Mouse (Mus musculus) cerebral cortex, adult 2 months (tissue): ENCODE measurements around the gene Ccnj.

ENCODE experiments used
- WGBS: fragments of 180-500 bp; shearing (Covaris S2); methylation state at CpG from one replicate; pipeline ENCODE4 v1.1.7; 2018; 5-methylcytosine and 5-hydroxymethylcytosine counted together

Gene Ccnj

GRCm38 (mm10) chr19:40830703-40831415 is at the start of gene Ccnj:
TSS of gene Ccnj (plus strand) at chr19:40831279.
- under 1% methylated on average over 71 of the region's 71 CpGs for WGBS

GRCm38 (mm10) chr19:40788004-40788714 is 42.9 kb upstream of the Ccnj start:
- 75% methylated on average over 15 of the region's 15 CpGs for WGBS

GRCm38 (mm10) chr19:40788715-40789084 is 42.4 kb upstream of the Ccnj start:
- WGBS: 69% methylated on average over 2 of the region's 2 CpGs

- WGBS: 56% methylated on average over 7 of the region's 7 CpGs
Measured at GRCm38 (mm10) chr19:40805176-40805737, 25.8 kb upstream of the Ccnj start.

- 78% methylated on average over 7 of the region's 7 CpGs for WGBS
Measured at GRCm38 (mm10) chr19:40809858-40810257, 21.2 kb upstream of the Ccnj start.

GRCm38 (mm10) chr19:40811840-40812239 is 19.2 kb upstream of the Ccnj start:
- 84% methylated on average over 4 of the region's 4 CpGs for WGBS

GRCm38 (mm10) chr19:40812778-40813177 is 18.3 kb upstream of the Ccnj start:
- WGBS: 83% methylated on average over 3 of the region's 3 CpGs

GRCm38 (mm10) chr19:40813385-40813784 is 17.7 kb upstream of the Ccnj start:
- WGBS: 85% methylated on average over 14 of the region's 14 CpGs

- 89% methylated on average over 7 of the region's 7 CpGs for WGBS
Measured at GRCm38 (mm10) chr19:40815645-40816183, 15.4 kb upstream of the Ccnj start.

GRCm38 (mm10) chr19:40817901-40818532 is 13.1 kb upstream of the Ccnj start:
- 90% methylated on average over 6 of the region's 6 CpGs for WGBS

GRCm38 (mm10) chr19:40818764-40819163 is 12.3 kb upstream of the Ccnj start:
- 44% methylated on average over 7 of the region's 7 CpGs for WGBS

- 82% methylated on average over 4 of the region's 4 CpGs for WGBS
Measured at GRCm38 (mm10) chr19:40821306-40821825, 9.7 kb upstream of the Ccnj start.

- WGBS: 68% methylated on average over 5 of the region's 5 CpGs
Measured at GRCm38 (mm10) chr19:40825636-40826035, 5.4 kb upstream of the Ccnj start.

GRCm38 (mm10) chr19:40826735-40827134 is 4.3 kb upstream of the Ccnj start:
- WGBS: 59% methylated on average over 7 of the region's 7 CpGs

- WGBS: 52% methylated on average over 7 of the region's 7 CpGs
Measured at GRCm38 (mm10) chr19:40830198-40830597, 881 bp upstream of the Ccnj start.

- WGBS: under 1% methylated on average over 76 of the region's 76 CpGs
Measured at GRCm38 (mm10) chr19:40831416-40832201, 530 bp downstream of the Ccnj start.

- 23% methylated on average over 5 of the region's 5 CpGs for WGBS
Measured at GRCm38 (mm10) chr19:40832361-40832760, 1.3 kb downstream of the Ccnj start.

- WGBS: 89% methylated on average over 6 of the region's 6 CpGs
Measured at GRCm38 (mm10) chr19:40834436-40834835, 3.4 kb downstream of the Ccnj start.

- 94% methylated on average over 7 of the region's 7 CpGs for WGBS
Measured at GRCm38 (mm10) chr19:40838205-40838604, 7.1 kb downstream of the Ccnj start.

GRCm38 (mm10) chr19:40840303-40840702 is 9.2 kb downstream of the Ccnj start:
- WGBS: 51% methylated on average over 6 of the region's 6 CpGs

- 88% methylated on average over 6 of the region's 6 CpGs for WGBS
Measured at GRCm38 (mm10) chr19:40841083-40841482, 10.0 kb downstream of the Ccnj start.
